Mouse (Mus musculus) embryonic facial prominence, embryonic 11.5 days (tissue): ENCODE measurements around the gene Slc7a6. TPM values are rescaled to one million over a fixed set of nuclear protein-coding genes. Genes with fewer than 3 reads are reported as not detected.

ENCODE experiments used
- ATAC-seq: fragments of 200-750 bp; cut with Nextera tagmentation; replicated peaks from 2 replicates; pipeline ENCODE4 v1.8.0; 2017; ENCODE audit warnings: low read depth; ENCODE audit not compliant: insufficient number of reproducible peaks, low FRiP score, low TSS enrichment
- DNase-seq: peaks from one replicate; pipeline ENCODE4 v3.0.0-alpha.2; 2015; ENCODE audit warnings: low spot score
- H3K27ac ChIP-seq: fragments of 300-500 bp; sonication (generic); replicated peaks from 2 replicates; pipeline ENCODE4 v1.5.1; 2014; ENCODE audit warnings: mild to moderate bottlenecking, low read depth, low read length, control low read depth
- H3K27me3 ChIP-seq: fragments of 300-500 bp; sonication (generic); 2 replicates; pipeline ENCODE4 v1.6.1; 2014; ENCODE audit warnings: mild to moderate bottlenecking, low read length, moderate library complexity, mixed read lengths; ENCODE audit not compliant: control insufficient read depth, insufficient read depth
- H3K36me3 ChIP-seq: fragments of 300-500 bp; sonication (generic); replicated peaks from 2 replicates; pipeline ENCODE4 v1.6.1; 2014; ENCODE audit warnings: low read depth, mild to moderate bottlenecking, low read length, moderate library complexity, mixed read lengths; ENCODE audit not compliant: control insufficient read depth, insufficient read depth
- H3K4me1 ChIP-seq: fragments of 300-500 bp; sonication (generic); 2 replicates; pipeline ENCODE4 v1.6.1; 2014; ENCODE audit warnings: low read length, mixed read lengths; ENCODE audit not compliant: control insufficient read depth, insufficient read depth
- H3K4me2 ChIP-seq: fragments of 300-500 bp; sonication (generic); 2 replicates; pipeline ENCODE4 v1.6.1; 2014; ENCODE audit warnings: low read depth, mild to moderate bottlenecking, control low read depth, low read length, moderate library complexity
- H3K4me3 ChIP-seq: fragments of 300-500 bp; sonication (generic); 2 replicates; pipeline ENCODE4 v1.5.1; 2014; ENCODE audit warnings: low read depth, low read length, control low read depth
- H3K9ac ChIP-seq: fragments of 300-500 bp; sonication (generic); replicated peaks from 2 replicates; pipeline ENCODE4 v1.6.1; 2014; ENCODE audit warnings: mild to moderate bottlenecking, control low read depth, low read length
- H3K9me3 ChIP-seq: fragments of 300-500 bp; sonication (generic); replicated peaks from 2 replicates; pipeline ENCODE4 v1.6.1; 2016; ENCODE audit warnings: mild to moderate bottlenecking, low read length, inconsistent platforms, mixed read lengths; ENCODE audit not compliant: control insufficient read depth
- WGBS: fragments of 180-500 bp; shearing (Covaris S2); extraction: QIAGEN DNeasy Blood & Tissue Kit; methylation state at CpG from one replicate; pipeline ENCODE4 v1.1.7; 2014; 5-methylcytosine and 5-hydroxymethylcytosine counted together
- polyA plus RNA-seq: library from polyadenylated mRNA; unstranded; fragments of >200 nt; fragmentation: Nextera tagmentation; extraction: Ambion mirVana; gene quantifications from 2 replicates; pipeline ENCODE4 v1.2.1, GENCODE M21; 2014

Gene Slc7a6
- polyA plus RNA-seq = 82.4 and 90.9 TPM in 2 replicates

GRCm38 (mm10) chr8:106168356-106169016 is at the start of gene Slc7a6:
Gene Slc7a6 (plus strand): TSS chr8:106168857.
- no peaks in the 10 kb centered on the region for H3K27me3 ChIP-seq
- 0% methylated on average over 54 of the region's 59 CpGs for WGBS
- DNase-seq = peak; percentile 83
- no peaks in the 10 kb centered on the region for H3K9me3 ChIP-seq
- H3K4me3 ChIP-seq = peak within 1 kb of the TSS; percentile 88
- H3K4me2 ChIP-seq = peak within 1 kb of the TSS; percentile 54
- H3K4me1 ChIP-seq = no peaks in the 10 kb centered on the region; the same call in 1 of the 2 replicates
- peak within 1 kb of the TSS; percentile 73 for H3K27ac ChIP-seq
- H3K9ac ChIP-seq = peak within 1 kb of the TSS; percentile 92
- peak; percentile 82 for ATAC-seq
- H3K36me3 ChIP-seq = no peaks in the 10 kb centered on the region

GRCm38 (mm10) chr8:106123443-106123842 is 45.2 kb upstream of the Slc7a6 start:
- Histone ChIP-seq H3K36me3 (0 out of 2 replicates have a peak, but pooled peaks cover 2% of the 10 kb centered on the region), H3K4me3 (no peak overlapping the region), H3K4me1 (no peaks in the 10 kb centered on the region), H3K27ac (no peak overlapping the region), H3K4me2 (no peak overlapping the region), H3K27me3 (no peaks in the 10 kb centered on the region), H3K9ac (no peak overlapping the region), H3K9me3 (no peaks in the 10 kb centered on the region)
- ATAC-seq = no peak
- DNase-seq = no peak
- WGBS = 78% methylated on average over 3 of the region's 3 CpGs

- ATAC-seq (no peak), DNase-seq (no peak)
- WGBS = 94% methylated on average over 1 of the region's 1 CpGs
- H3K4me1 ChIP-seq = no peaks in the 10 kb centered on the region
- no peaks in the 10 kb centered on the region for H3K9me3 ChIP-seq
- H3K36me3 ChIP-seq = peaks cover 2% of the 10 kb centered on the region; the same call in 1 of the 2 replicates
- H3K9ac ChIP-seq = no peak overlapping the region
- H3K27me3 ChIP-seq = no peaks in the 10 kb centered on the region
- H3K27ac ChIP-seq = no peak overlapping the region
- no peak overlapping the region for H3K4me2 ChIP-seq
- H3K4me3 ChIP-seq = no peak overlapping the region
These were observed 42.6 kb upstream of the Slc7a6 start for GRCm38 (mm10) chr8:106126055-106126454.

GRCm38 (mm10) chr8:106127054-106127453 is 41.6 kb upstream of the Slc7a6 start:
- Histone ChIP-seq H3K4me2 (no peak overlapping the region), H3K4me1 (no peaks in the 10 kb centered on the region), H3K9me3 (no peaks in the 10 kb centered on the region), H3K27ac (no peak overlapping the region), H3K9ac (no peak overlapping the region), H3K4me3 (no peak overlapping the region), H3K27me3 (no peaks in the 10 kb centered on the region), H3K36me3 (peaks cover 2% of the 10 kb centered on the region; the same call in 1 of the 2 replicates)
- no peak for ATAC-seq
- 75% methylated on average over 3 of the region's 3 CpGs for WGBS
- no peak for DNase-seq

GRCm38 (mm10) chr8:106127882-106128410 is 40.7 kb upstream of the Slc7a6 start:
- Histone ChIP-seq H3K4me1 (no peaks in the 10 kb centered on the region), H3K27ac (no peak overlapping the region), H3K4me2 (no peak overlapping the region), H3K36me3 (peaks cover 2% of the 10 kb centered on the region; the same call in 1 of the 2 replicates), H3K27me3 (no peaks in the 10 kb centered on the region), H3K4me3 (no peak overlapping the region), H3K9me3 (no peaks in the 10 kb centered on the region), H3K9ac (no peak overlapping the region)
- ATAC-seq (no peak), DNase-seq (no peak)
- 93% methylated on average over 10 of the region's 10 CpGs for WGBS

- no peaks in the 10 kb centered on the region for H3K9me3 ChIP-seq
- H3K4me2 ChIP-seq = no peak overlapping the region
- no peak for DNase-seq
These were observed 39.3 kb upstream of the Slc7a6 start for GRCm38 (mm10) chr8:106129232-106129930.

GRCm38 (mm10) chr8:106129997-106130396 is 38.7 kb upstream of the Slc7a6 start:
- DNase-seq (no peak), ATAC-seq (no peak)
- H3K36me3 ChIP-seq = peaks cover 2% of the 10 kb centered on the region; the same call in 1 of the 2 replicates
- no peak overlapping the region for H3K4me3 ChIP-seq
- H3K9ac ChIP-seq = no peak overlapping the region
- peaks cover 6% of the 10 kb centered on the region for H3K27me3 ChIP-seq
- WGBS = 83% methylated on average over 2 of the region's 2 CpGs
- H3K27ac ChIP-seq = no peak overlapping the region
- no peaks in the 10 kb centered on the region for H3K9me3 ChIP-seq
- no peaks in the 10 kb centered on the region for H3K4me1 ChIP-seq
- H3K4me2 ChIP-seq = no peak overlapping the region

More at GRCm38 (mm10) chr8:106129232-106129930, 39.3 kb upstream of the Slc7a6 start:
- no peaks in the 10 kb centered on the region for H3K27me3 ChIP-seq
- ATAC-seq = no peak
- no peaks in the 10 kb centered on the region for H3K4me1 ChIP-seq
- no peak overlapping the region for H3K9ac ChIP-seq
- H3K27ac ChIP-seq = no peak overlapping the region
- H3K4me3 ChIP-seq = no peak overlapping the region
- peaks cover 2% of the 10 kb centered on the region; the same call in 1 of the 2 replicates for H3K36me3 ChIP-seq

GRCm38 (mm10) chr8:106130505-106130904 is 38.2 kb upstream of the Slc7a6 start:
- Histone ChIP-seq H3K27me3 (peaks cover 11% of the 10 kb centered on the region), H3K27ac (no peak overlapping the region), H3K4me3 (no peak overlapping the region), H3K4me2 (no peak overlapping the region), H3K9me3 (no peaks in the 10 kb centered on the region), H3K4me1 (no peaks in the 10 kb centered on the region), H3K9ac (no peak overlapping the region), H3K36me3 (peaks cover 2% of the 10 kb centered on the region; the same call in 1 of the 2 replicates)
- ATAC-seq (no peak), DNase-seq (no peak)
- 88% methylated on average over 2 of the region's 2 CpGs for WGBS
